Mouse (Mus musculus): ENCODE measurements around the gene Nrcam.
"Not testable (repeated sequence)": the region's sequence is repeated elsewhere in the genome, so short reads cannot be mapped to it uniquely, and the experiment has no call there.

Gene Nrcam

DNA sequence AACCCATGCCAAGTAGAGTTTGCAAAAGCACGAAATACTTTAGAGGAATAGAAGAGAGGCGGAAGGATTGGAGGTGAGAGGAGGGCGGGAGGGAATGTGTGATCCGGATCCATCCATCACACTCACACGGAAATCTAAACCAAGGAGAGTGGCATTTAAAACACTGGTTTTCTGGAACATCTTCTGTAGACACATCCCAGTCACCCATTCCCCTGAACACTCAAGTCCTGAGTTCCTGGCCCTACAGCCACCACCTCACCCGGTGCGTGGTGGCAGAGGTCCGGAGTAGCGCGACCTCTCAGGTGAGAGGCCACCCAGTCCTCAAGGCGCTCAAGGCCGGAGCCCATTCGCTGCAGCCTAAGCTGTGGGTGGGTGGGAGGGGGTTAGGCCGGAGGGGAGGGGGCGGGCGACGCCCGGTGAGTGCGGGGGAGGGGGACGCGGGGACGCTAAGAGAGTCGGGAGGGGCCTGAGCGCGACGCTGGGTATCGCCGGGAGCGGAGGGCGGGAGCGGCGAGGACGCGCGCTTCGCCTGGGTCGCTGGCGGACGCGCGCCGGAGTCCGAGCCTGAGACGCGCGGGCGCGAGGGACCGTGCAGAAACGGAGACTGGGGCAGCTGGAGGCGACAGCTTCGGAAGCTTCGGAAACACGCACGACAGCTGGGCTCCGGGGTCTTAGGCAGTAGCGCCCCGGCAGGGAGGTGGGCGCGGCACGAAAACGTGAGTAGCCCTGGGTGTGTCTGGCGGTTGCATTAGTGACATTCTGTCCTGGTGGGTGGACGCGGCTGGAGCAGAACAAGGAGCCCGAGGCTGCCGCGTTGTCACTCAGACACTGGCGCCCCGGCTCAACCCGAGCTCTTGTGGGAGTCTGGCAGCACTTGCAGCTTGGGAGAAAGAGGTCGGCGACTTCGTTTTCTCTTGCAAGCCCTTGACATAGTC, at the start of gene Nrcam:
Nrcam (plus strand) TSS at position 505 of the 935 bp plus-strand sequence.
- DNase-seq = no peak

DNA sequence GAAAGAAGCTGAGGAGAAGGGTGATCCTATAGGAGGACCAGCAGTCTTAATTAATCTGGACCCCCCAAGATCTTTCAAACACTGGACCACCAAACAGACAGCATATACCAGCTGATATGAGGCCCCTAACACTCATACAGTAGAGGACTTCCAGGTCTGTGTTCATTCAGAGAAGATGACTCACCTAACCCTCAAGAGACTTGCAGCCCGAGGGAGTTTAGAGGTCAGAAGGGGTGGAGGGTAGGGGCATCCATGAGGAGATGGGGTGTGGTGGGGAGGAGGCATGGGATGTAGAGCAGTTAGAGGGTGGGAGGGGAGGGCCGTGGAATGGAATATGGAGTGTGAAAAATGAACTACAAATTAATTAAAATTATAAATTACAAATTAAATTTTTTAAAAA, 48.5 kb upstream of the Nrcam start:
- not testable (repeated sequence) for DNase-seq

DNA sequence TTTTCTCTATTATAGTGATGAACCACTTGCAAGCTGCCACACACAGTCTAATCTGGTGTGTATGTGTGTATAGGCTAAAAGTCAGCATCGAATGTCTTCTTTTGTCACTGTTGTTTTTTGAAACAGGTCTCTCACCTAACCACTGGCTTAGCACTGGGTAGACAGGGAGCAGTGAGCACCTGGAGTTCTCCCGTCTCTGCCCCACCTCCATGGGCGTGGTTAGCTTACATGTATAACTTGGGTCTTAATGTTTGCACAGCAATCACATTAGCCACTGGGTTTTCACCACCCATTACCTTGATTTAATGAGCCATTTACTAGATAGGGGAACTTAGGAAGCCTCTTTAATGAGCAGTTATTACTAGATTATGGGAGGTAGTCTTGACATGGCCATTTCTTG, 47.2 kb upstream of the Nrcam start:
- no peak for DNase-seq

DNA sequence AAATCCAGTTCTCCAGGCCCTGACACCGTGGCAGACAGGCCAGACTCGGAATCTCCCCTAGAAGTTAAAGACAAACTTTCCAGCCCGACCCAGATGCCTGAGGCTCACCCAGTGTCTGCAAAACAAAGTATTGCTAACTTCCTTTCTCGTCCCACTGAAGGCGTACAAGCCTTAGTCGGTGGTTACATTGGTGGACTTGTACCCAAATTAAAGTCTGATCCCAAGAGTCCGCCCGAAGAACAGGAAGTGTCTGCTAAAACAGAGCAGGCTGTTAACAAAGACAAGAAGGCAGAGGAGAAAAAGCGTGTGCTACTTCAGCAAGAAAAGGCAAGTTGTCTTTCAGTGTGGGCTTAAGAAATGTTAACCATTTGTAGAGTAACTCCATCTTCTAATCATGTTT, 45.3 kb upstream of the Nrcam start:
- no peak for DNase-seq

DNA sequence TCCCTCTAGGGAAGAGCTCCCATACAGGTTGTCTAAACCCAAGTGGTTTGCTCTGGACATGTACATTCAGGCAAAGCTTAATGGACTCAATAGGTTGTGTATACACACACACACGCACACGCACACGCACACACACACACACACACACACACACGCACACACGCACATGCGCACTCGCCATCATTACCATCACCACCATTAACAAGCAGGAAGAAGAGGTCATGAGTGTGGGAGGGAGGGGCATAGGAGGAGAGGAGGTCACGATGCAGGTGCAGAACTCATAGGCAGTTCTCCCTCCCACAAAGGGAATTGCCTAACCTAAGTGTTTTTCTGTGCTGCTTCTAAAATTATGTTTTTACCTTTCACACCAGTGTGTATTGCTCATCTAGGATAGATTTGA, 41.7 kb upstream of the Nrcam start:
- no peak for DNase-seq

DNA sequence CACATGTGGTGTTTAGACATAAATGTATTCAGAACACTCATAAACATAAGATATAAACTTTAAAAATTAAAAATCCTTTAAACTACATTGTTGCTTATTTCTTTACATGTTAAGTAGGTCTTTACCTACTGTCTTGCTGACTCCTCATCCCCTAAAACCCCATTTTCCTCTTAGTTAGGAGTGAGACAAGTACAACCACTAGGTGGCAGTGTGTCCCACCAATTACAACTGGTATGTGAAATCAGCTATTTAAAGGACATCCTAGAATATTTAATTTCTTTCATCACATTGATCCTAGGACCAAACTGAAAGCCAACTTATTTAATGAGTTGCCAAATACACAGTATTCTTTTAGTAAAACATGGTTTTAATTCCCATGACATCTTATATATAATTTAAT, 36.4 kb upstream of the Nrcam start:
- peak in 1 of 2 experiments; percentile 57 for DNase-seq

DNA sequence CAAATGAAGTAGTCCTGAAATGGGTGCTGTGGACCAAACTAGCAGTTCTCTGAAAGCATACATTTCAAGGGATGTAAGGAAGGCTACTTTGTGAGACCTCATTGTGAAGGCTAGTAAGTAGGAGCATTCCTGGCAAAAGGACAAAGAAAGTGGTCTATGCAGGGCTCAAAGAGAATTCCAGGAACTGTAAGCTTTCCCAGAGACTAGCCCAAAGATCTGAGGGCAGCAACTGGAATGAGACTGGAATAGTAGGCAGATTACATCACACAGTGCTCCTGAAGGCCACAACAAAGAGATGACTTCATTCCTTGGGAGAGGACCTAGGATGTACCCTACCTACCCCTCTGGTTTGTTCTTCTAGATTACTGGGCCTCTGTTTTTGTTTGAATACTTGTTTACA, 27.9 kb upstream of the Nrcam start:
- DNase-seq = no peak

DNA sequence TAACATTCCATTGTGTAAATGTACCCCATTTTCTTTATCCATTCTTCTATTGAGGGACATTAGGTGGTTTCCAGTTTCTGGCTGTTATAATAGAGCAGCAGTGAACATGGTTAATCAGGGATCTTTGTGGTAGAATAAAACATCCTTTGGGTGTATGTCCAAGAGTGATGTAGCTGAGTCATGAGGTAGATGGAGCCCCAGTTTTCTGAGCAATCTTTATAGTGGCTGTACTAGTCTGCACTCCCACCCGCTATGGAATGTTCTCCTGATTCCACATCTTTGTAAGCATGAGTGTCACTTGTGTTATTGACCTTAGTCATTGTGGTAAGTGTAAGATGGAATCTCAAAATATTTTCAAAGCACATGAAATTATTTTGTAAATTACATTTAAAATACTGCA, 24.7 kb upstream of the Nrcam start:
- no peak for DNase-seq

DNA sequence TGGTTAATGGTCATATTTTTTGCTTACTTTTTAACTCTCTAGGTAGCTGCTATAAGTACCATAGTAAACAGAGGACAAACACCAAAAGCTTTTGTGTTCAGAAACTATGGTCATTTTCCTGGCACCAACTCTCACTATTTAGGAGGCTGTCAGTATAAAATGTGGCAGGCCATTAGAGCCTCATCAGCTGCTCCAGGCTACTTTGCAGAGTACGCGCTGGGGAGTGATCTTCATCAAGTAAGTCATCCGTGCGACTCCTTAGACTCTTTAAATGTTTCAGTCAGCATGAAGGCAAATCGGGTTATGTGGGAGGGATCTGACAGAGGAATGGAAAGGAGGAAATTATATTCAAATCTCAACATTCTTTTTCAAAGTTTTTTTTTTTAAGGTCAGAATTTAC, 23.8 kb upstream of the Nrcam start:
- no peak for DNase-seq

DNA sequence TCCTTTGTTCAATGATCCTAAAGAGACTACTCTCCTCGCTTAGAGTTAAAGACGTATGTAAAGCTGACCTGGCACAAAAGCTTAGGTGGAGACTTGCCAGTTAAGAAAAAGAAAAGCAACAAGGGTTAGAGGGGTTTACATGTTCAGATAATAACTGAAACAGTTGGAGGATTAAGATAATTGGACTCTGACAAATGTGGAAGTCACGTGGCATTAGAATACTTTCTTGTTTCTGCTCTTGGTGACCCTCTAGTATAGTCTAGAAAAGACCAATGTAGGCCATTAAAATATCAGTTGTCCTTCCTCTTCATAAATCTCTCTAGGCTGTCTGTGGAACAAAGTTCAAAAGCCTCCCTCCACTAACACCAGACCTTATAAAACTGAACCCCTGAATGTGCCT, 20.5 kb upstream of the Nrcam start:
- DNase-seq = no peak

DNA sequence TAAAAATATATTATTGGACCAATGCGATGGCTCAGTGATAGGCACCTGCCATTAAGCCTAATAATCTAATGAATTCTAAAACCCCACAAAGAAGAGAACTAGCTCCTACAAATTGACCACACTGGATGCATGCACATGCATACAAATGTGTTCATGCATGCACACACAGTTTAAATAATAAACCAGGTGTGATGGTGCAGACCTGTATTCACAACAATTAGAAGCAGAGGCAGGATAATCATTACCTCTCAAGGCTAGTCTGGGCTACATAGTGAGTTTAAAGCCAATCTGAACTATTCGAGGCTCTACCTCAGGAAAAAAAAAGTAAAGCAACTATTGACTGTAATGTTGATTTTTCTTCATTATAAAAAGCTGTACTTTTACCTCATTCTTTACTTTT, 13.5 kb upstream of the Nrcam start:
- no peak for DNase-seq

DNA sequence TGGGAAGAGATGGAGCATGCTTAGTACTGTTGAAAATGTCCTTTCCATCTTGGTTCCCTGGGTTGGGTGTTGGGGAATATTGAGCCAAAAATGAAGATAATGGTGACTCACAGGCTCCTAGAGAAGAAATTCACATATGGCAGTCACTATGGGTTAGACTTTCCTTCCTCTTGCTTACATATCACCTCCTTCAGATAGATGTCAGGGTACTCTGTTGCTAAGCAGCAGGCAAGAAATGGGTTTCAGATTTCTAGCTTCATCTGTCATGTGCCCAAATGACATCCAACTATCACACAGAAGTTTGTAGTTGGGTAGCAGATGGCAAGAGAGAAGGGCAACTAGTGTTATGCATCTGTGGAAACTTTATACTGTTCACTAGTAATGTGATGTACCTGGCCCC, 3.6 kb upstream of the Nrcam start:
- DNase-seq = no peak

DNA sequence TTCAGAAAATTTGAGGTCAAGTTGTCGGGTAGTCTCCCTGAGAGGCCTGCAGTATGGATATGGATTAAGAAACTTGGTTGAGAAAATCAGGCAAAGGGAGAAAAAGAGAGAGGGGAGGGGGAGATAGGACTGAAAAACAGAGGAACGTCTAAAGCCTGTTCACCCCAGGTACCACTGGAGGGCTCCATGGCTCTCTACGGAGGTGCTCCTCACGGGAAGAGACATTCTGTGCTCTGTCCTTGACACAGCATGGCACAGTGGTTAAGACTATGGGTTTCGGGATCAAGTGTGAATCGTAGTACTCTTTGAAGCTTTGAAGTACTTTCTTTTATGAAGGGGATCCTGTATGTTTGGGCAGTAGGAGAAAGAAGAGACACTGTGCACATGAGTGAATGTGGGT, 1.2 kb upstream of the Nrcam start:
- DNase-seq = no peak

DNA sequence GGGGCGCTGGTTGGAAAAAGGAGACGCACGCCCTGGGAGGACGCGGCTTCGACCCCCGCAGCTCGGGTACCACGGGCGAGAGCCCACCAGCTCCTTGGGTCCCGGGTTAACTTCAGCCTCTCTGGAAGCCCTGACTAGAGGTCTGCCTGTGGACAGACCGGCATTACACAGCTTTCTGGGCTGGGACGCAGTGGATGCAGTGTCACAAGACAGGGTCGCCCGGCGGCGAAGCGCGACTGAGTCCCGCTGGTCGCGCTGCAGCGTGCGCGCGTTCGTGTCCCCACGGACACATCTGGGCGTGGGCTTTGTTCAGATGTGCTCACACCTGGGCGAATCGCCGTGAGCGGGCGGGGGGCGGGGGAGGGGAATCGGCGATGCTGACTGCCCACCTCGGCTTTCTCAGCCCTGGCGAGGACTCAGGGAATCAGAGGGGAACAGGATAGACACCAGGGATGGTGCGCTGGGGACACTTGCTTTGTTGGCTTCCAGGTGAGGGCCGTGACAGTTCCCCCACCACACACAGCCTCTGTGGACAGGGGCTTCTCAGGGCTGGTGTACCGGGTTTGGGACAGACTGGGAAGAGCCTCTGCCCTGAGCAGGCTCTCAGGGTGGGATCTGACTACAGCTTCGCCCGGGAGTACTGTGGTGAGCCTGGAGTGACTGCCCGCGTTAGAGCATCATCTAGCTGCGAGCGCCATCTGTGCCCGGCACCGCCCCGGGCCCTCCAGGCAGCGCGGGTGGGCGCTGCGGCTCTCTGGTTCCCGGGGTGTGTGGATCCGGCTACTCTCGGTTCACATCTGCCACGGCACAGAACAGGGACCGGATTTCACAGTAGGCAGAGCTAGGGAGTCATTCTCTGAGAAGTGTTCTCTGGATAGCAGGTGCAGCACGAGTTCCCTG, 881 bp downstream of the Nrcam start:
- no peak for DNase-seq

DNA sequence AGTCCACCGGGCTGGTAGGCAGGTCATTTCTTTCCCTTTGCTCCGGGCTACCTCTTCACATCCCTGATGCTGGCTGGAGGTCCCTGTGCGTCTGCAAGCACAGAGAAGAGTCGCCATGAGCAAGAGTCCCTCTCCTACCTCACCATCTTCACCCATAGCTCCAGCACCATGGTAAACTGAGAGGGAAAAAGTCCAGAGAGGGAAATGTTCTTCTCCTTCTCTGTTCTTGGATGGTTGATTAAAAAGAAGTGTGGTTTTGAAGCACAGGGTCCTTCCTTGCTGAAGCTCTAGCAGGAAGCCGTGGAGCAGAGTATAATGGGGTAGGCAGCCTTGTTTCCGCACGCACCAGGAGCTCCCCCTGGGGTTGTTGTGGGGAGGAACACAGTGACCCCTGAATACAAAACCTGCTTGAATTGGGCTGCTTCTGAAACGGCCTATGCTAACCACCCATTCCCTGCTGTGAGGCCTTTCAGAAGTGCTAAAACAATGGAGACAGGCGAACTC, 1.6 kb downstream of the Nrcam start:
- no peak for DNase-seq

DNA sequence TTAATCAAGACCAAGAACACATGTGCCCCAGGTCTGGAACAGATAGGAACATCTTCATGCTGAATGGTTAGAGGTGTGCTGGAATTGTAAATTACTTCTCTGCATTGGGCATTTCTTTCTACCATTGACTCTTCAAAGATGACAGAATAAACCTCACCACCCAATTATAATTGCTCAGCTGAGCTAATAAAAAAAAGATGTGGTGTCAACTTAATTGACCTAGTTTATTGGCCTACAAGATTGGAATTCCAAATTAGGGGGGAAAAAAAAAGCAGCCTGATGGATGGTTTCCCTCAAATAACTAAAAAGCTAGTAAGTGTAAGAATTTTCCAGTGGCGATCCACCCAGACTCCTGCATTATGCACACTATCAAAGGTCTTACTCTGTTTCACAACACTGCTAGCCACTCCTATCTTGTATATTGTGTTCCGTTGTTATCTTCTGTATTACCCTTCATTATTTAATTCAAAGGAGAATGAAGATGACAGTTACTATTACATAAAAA, 8.5 kb downstream of the Nrcam start:
- DNase-seq = no peak

DNA sequence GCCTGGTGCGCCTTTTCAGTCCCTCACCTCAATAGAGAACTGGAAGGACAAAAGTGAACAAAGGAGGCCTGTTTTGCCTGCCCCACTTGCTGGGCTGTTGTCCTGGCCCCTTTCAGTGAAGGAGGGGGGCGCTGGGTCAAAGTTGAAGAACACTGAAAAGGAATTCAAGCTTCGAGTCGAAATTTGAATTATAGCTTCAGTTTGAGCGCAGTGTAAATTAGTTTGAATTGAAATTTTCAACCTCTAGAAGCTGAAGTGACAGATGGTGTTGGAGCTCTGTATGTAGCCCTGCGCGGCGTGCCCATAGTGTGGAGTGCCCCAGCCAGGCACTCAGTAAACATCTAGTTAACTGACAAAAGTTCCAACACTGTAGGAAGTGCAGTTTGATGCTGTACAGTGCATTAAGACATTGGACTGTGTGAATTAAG, 9.5 kb downstream of the Nrcam start:
- no peak for DNase-seq

DNA sequence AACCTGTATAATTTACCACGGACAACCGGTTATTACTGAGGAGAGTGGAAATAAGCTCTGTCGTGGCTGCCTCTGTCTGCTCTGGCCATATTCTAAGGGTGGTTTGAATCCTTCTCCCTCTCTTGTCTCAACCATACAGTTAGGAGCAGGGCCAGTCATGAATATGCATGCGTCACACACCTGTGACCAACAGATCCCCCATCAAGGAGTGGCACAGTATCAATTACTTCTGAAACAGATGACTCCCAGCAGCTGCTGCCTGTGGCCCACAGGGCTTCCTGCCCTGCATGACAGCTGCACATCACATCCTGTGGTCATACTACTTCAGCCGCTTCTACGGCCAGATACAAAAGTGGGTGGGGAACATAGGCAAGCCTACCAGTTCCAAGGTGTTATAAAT, 15.4 kb downstream of the Nrcam start:
- DNase-seq = no peak

DNA sequence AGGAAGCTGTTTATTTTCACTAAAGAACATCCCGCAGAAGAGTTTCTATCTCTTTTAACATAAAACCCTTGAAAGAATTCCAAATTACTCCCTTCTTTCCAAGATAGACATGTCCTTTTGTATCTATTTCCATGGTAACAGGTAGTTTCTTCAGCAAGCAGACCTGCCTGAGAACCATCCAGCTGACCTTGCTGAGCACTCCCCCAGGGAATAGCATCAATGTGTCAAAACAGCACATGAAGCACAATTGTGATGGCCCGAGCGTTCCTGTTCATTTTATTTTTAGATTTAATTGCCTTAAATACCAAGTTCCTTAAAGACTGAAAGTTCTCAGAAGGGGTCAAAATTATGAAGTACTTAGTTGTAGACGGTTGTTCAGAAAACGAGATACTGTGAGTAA, 16.6 kb downstream of the Nrcam start:
- DNase-seq = no peak

DNA sequence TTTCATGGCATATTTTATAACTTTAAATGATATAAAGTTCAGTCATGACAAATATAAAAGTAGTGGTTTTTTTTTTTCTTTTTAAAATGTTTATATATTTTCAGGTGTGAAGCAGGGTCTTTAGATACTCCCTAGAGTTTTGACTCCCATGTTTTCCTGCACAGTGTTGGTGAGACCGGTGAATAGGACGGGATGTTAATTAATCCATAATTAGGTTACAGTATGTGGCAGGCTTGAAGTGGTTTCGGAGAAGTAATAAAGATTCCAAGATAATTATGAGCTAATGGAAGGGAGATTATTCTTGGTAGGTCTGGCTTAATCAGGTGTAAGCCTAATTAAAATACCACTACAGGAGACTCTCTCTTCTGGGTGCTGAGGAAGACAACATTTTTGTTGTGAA, 17.5 kb downstream of the Nrcam start:
- no peak for DNase-seq

DNA sequence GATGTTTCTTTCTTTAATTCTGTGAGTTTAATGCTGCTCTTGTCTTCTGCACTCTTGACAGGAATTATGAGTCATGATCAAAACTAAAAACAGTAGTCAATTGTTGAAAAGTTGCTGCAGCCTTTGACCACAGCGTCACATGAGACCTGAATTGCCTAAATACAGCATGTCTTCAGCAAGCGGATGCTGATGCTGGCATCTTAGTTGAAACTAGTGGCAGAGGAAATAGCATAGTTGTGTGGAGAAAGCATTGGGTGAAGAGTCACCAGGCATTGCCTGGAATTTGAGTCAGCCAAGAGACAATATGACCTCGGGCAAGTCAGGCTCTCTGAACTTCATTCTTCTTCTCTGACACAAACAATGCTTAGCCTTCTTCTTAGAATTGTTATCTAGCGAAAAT, 26.4 kb downstream of the Nrcam start:
- DNase-seq = no peak

DNA sequence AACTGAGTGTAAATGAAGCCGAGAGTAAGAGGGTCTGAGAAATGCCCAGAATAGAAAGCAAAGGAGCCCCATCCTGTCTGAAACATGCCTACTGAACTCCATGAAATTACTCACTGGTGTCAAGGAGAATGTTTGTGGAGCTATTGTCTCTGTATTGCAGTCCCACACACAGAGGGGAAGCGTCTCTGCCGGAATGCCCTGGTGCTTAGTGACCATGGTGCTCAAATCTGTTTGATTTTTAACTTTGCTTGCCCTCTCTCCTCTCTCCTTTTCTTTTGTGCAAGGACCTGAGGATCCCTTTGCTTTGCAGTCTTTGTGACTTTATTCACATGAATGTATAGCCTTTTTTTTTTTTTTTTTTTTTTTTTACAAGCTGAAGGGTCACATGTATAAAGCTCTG, 28.8 kb downstream of the Nrcam start:
- DNase-seq = no peak

DNA sequence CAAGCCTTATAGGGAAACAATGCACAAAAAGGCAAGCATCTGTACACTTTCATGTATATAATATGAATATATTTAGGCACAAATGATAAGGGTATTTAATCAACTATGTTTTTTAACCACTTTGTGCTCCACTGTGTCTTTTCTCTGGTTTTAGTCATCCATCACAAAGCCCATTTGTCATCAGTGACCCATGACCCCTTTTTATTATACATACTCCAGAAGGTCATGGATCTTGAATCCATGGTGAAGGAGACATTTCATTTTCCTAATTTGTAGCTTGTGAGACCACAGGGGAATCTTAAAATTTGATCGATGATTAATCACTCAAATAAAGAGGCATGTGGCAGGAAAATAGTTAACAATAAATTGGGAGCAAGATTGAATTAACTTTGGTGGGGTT, 29.2 kb downstream of the Nrcam start:
- no peak for DNase-seq

All from spleen, adult 18-20 months (tissue).